Mouse (Mus musculus): ENCODE results near the gene Vmn2r82.
"Not testable (repeated sequence)": the region's sequence is repeated elsewhere in the genome, so short reads cannot be mapped to it uniquely, and the experiment has no call there.

The Vmn2r82 gene

DNA sequence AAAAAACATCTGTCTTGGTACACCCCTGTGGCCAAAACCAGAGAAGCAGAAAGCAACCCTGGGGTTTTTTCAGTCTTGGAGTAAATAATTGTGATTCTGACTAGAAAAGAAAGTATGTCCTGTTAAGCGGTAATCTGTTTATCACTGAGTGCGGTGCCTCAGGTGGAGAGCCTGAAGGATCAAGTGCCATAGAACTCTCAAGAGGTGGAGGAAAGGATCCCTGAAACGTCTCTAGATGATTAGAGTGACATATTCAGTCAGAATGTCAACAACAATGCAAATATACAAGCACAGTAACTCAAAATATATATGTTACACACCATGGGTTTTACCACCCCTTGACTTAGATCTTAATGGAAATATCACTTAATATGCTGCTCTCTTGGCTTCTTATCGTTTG, at the start of gene Vmn2r82:
Gene Vmn2r82 (plus strand): TSS at position 301 of the 400 bp plus-strand sequence.
- DNase-seq (ENCODE audit: low spot score), result not testable (repeated sequence)

DNA sequence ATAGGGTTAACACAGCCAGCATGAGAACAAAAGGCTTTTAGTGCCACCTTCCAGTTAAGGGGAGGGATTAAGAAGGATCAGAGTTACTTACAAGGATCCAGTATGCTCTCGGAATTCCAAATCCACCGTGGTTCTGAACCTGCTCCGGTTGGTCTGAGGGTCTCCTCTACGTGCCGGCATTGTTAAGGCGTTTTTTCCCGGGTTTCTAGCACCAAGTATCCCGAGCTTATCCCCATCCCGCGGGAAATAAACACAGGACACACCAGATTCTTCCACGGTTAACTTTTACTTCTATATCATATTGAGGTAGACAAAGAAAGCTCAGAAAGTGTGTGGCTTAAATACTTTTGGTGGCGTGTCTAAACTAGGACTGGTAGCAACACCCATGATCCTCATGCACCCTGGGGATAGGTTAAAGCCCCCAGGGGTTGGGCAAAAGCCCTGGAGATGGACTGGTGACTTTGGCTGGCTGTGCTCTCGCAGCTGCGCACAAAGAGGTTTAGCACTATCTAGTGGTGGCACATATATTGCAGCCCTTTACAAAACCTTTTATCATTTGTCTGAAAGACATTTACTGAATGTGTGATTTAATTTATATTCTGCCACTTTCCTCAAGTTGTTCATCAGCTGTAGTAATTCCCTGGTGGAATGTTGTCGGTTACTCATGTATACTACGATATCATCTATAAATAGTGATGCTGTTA, 34.1 kb upstream of the Vmn2r82 start:
- peak; percentile 6 for DNase-seq (ENCODE audit: low spot score)

DNA sequence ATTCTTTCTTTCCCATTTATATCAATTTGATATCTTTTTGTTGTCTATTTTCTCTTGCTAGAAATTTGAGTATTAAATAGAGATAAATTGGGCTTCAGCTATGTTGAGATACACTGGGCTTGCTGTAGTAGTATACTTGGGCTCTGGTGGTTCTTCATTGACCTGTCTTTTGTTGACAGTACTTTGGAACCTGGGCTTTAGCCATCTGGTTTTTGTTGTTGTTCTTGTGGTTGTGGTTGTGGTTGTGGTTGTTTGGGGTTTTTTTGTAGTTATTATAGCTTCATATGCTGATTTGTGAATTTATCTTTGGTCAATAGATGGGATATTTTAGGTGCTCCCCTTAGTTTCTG, 33.6 kb upstream of the Vmn2r82 start:
- no peak for DNase-seq (ENCODE audit: low spot score)

DNA sequence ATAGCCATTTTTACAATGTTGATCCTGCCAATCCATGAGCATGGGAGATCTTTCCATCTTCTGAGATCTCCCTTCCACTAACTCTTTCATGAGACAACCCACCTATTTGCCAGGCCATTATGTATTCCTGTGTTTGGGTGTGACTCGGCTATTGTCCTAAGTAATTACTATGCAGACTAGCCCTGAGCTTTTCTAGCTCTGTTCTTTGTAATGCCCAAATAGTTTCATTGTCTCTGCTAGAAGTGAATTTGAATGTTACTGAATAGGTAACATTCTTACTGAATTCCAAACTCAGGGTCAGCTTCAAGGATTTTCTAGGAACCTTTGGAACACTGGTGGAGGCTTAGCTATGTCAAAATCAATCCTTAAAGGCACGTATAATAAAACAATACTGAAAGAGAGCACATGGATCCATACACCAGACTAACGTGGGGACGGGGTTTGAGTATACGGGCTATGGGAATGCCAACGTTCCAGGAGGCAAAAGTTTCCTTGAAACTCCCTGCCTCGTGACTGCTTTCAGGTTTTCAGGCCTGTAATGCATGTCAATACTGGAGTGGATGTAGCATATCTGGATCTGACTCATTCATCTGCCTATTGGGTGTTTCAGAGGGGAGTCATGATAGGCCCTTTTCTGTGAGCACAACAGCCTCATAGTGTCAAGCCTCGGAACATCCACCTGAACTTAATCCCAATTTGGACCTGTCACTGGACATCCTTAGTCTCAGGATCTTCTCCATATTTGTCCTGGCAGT, 43.8 kb downstream of the Vmn2r82 start:
- not testable (repeated sequence) for DNase-seq (ENCODE audit: low spot score)

DNA sequence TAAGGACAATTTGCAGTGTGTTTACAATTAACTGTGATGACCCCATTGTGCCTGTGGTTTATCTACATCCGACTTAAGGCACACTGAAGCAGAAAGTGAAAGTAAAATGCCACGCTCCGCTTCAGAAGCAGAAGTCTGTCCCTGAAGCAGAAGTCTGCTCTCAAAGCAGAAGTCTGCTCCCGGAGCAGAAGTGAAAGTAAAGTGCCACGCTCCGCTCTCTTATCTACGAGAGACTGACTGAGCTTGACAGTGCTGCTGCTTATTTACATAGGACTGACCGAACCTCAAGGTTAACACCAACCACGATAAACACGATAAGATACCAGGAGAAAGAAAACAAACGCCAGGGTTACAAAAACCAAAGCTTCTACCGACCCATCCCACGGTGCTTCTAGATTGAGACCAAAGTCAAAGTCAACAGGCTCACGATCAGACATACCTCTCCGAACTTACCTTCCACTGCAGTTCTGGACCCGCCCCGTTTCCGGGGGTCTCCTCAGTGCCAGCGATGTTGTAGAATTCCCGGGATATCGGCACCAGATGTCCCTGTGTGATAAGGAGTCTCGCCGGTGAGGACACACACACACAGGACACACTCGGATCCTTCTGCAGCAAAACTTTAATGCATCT, 60.9 kb downstream of the Vmn2r82 start:
- no peak for DNase-seq (ENCODE audit: low spot score)

DNA sequence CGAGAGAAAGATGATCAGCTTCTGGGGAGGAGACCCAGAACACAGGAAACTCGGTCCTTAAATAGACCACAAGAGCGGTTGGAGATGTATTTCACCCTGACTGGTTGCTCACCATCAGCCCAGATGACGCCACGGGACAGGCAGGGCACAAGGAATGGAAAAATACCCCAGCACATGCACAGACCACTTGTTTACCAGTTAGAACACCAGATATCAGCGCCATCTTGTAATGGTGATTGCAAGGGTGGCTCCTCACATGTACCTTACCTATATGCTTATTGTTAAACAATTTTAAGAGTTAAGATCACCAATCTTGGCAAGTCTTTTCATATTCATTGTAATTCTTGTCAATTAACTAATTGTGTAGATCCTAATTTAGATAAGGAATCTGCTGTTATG, 61.5 kb downstream of the Vmn2r82 start:
- DNase-seq (ENCODE audit: low spot score), result not testable (repeated sequence)

DNA sequence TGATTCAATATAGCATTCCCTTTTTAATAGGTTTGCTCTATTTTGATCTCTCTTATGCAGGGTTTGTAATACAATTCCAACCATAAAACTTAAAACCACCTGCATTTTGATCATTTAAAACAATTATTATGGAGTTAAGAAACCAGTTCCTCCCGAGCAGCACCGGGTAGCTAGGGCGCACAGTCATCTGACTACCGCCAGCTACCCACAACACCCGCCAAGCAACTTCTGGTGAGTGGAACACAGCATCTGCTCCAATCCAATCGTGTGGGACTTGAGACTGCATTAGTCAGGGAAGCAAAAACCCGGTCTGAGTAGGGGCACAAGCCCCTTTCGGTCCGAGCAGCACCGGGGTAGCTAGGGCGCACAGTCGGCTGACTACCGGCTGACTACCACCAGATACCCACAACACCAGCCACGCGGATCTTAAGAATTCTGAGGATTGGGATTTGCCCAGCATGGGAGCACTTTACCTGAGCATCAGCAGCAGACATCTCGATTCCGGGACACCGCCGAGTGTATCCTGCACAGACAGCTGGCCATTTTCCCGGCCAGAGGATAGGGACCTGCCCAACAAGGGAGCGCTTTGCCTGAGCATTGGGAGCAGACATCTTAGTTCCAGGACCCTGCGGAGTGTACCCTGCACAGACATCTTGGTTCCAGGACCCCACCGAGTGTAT, 79.0 kb downstream of the Vmn2r82 start:
- not testable (repeated sequence) for DNase-seq (ENCODE audit: low spot score)

Measured in yolk sac, embryonic 10.5 days (tissue).